Mouse (Mus musculus): ENCODE measurements around the gene Zc2hc1c.

- TF ChIP-seq CTCF (IDR thresholded peaks at IDR 0.05; ENCODE audit: borderline replicate concordance, insufficient read depth, low read length) (no peak), POLR2A (IDR thresholded peaks at IDR 0.05; ENCODE audit: low read depth, low read length) (no peak)
These were observed 10.4 kb downstream of the Zc2hc1c start for GRCm38 (mm10) chr12:85298835-85299180.
